Mouse (Mus musculus) CH12.LX (cell line): ENCODE measurements around the gene Tcp11l2. TPM values are rescaled to one million over a fixed set of nuclear protein-coding genes. Genes with fewer than 3 reads are reported as not detected.

Experiments used
- DNase-seq: peaks from one replicate; pipeline ENCODE4 v3.0.0-alpha.2; 2013; ENCODE audit errors: extremely low read depth
- H3K27ac ChIP-seq: 2 replicates; pipeline ENCODE4 v1.5.1; 2012; ENCODE audit warnings: low read depth, mild to moderate bottlenecking, control low read depth, moderate library complexity; ENCODE audit not compliant: insufficient read depth
- H3K27me3 ChIP-seq: replicated peaks from 2 replicates; pipeline ENCODE3; 2012; ENCODE audit warnings: inconsistent platforms
- H3K36me3 ChIP-seq, 2 experiments: replicated peaks in 1 of 2; 2 replicates each; pipeline versions ENCODE3 to v1.6.1; 2012; ENCODE audit warnings: inconsistent platforms in 1 of 2, low read length in 1 of 2, mild to moderate bottlenecking in 1 of 2, mixed read lengths in 1 of 2, moderate library complexity in 1 of 2; ENCODE audit not compliant: control insufficient read depth in 1 of 2, insufficient read depth in 1 of 2
- H3K4me1 ChIP-seq, 2 experiments: 2 replicates each; pipeline ENCODE4 v1.6.1; 2012; ENCODE audit warnings: inconsistent platforms in 1 of 2, moderate library complexity in 1 of 2; ENCODE audit not compliant: insufficient read depth in 2 of 2, control insufficient read depth in 1 of 2
- H3K4me2 ChIP-seq: 2 replicates; pipeline ENCODE4 v1.6.1; 2012; ENCODE audit warnings: low read depth, mild to moderate bottlenecking, control low read depth; ENCODE audit not compliant: poor library complexity, insufficient read depth, severe bottlenecking
- H3K4me3 ChIP-seq, 3 experiments: fragments of 150-350 bp in 1 of 3; sonication (generic) in 1 of 3; replicated peaks in 1 of 3; 2 replicates each; pipeline versions ENCODE3 to v1.5.1; 2011 to 2012; ENCODE audit warnings: low read depth in 2 of 3, low read length in 2 of 3, mild to moderate bottlenecking in 2 of 3, moderate library complexity in 2 of 3, control low read depth in 1 of 3, improper control_type of control experiment in 1 of 3, inconsistent platforms in 1 of 3, mixed read lengths in 1 of 3; ENCODE audit not compliant: poor library complexity in 1 of 3
- H3K79me2 ChIP-seq: replicated peaks from 2 replicates; pipeline ENCODE4 v1.6.1; 2012; ENCODE audit warnings: mild to moderate bottlenecking, moderate library complexity; ENCODE audit not compliant: control insufficient read depth, poor library complexity, insufficient read depth, severe bottlenecking; ENCODE audit errors: extremely low read depth
- H3K9ac ChIP-seq: 2 replicates; pipeline ENCODE4 v1.6.1; 2012; ENCODE audit warnings: low read depth, mild to moderate bottlenecking, control low read depth, moderate library complexity; ENCODE audit not compliant: insufficient read depth
- H3K9me3 ChIP-seq: replicated peaks from 2 replicates; pipeline ENCODE3; 2012; ENCODE audit warnings: low read length, inconsistent platforms, mixed read lengths
- BHLHE40 ChIP-seq: IDR thresholded peaks from 2 replicates; pipeline ENCODE4 v1.6.1; 2011; ENCODE audit warnings: mild to moderate bottlenecking, low read depth, low read length, improper control_type of control experiment
- CHD1 ChIP-seq: IDR thresholded peaks from 2 replicates; pipeline ENCODE4 v1.6.1; 2012; ENCODE audit warnings: low read depth, low read length, improper control_type of control experiment, inconsistent platforms
- CTCF ChIP-seq, 2 experiments: IDR thresholded peaks in 1 of 2; conservative IDR thresholded peaks in 1 of 2; 2 replicates each; pipeline ENCODE4 v1.5.1; 2011 to 2012; ENCODE audit warnings: low read depth in 2 of 2, low read length in 2 of 2, improper control_type of control experiment in 1 of 2, inconsistent platforms in 1 of 2, mild to moderate bottlenecking in 1 of 2, moderate library complexity in 1 of 2
- ETS1 ChIP-seq: conservative IDR thresholded peaks from 2 replicates; pipeline ENCODE4 v1.6.1; 2012; ENCODE audit warnings: low read depth, mild to moderate bottlenecking, inconsistent platforms, low read length, improper control_type of control experiment, moderate library complexity
- IRF4 ChIP-seq: IDR thresholded peaks from 2 replicates; pipeline ENCODE4 v1.6.1; 2014; ENCODE audit warnings: low read depth, mild to moderate bottlenecking, inconsistent platforms, low read length, improper control_type of control experiment
- JUN ChIP-seq: IDR thresholded peaks from 2 replicates; pipeline ENCODE4 v1.6.1; 2011; ENCODE audit warnings: low read depth, mild to moderate bottlenecking, low read length, improper control_type of control experiment, moderate library complexity; ENCODE audit not compliant: insufficient read depth
- JUND ChIP-seq: conservative IDR thresholded peaks from 2 replicates; pipeline ENCODE4 v1.6.1; 2011; ENCODE audit warnings: low read depth, low read length, improper control_type of control experiment
- KAT2A ChIP-seq: IDR thresholded peaks from 2 replicates; pipeline ENCODE4 v1.6.1; 2012; ENCODE audit warnings: low read length, improper control_type of control experiment, inconsistent platforms; ENCODE audit not compliant: insufficient replicate concordance
- MAFK ChIP-seq: IDR thresholded peaks from 2 replicates; pipeline ENCODE4 v1.6.1; 2011; ENCODE audit warnings: low read length, improper control_type of control experiment; ENCODE audit not compliant: insufficient replicate concordance
- MAZ ChIP-seq: IDR thresholded peaks from 2 replicates; pipeline ENCODE4 v1.6.1; 2012; ENCODE audit warnings: low read depth, mild to moderate bottlenecking, inconsistent platforms, low read length, improper control_type of control experiment, moderate library complexity
- MEF2A ChIP-seq: IDR thresholded peaks from 2 replicates; pipeline ENCODE4 v1.6.1; 2014; ENCODE audit warnings: low read depth, mild to moderate bottlenecking, inconsistent platforms, low read length, improper control_type of control experiment, borderline replicate concordance
- NELFE ChIP-seq: IDR thresholded peaks from 2 replicates; pipeline ENCODE4 v1.6.1; 2011; ENCODE audit warnings: low read depth, low read length, improper control_type of control experiment
- NRF1 ChIP-seq: IDR thresholded peaks from 2 replicates; pipeline ENCODE4 v1.6.1; 2014; ENCODE audit warnings: low read depth, mild to moderate bottlenecking, inconsistent platforms, low read length, improper control_type of control experiment, moderate library complexity
- RAD21 ChIP-seq: IDR thresholded peaks from 2 replicates; pipeline ENCODE4 v1.6.1; 2011; ENCODE audit warnings: low read depth, mild to moderate bottlenecking, low read length, improper control_type of control experiment, moderate library complexity
- USF1 ChIP-seq: IDR thresholded peaks from 2 replicates; pipeline ENCODE4 v1.6.1; 2014; ENCODE audit warnings: low read depth, mild to moderate bottlenecking, inconsistent platforms, low read length, improper control_type of control experiment
- ZNF384 ChIP-seq: IDR thresholded peaks from 2 replicates; pipeline ENCODE4 v1.6.1; 2012; ENCODE audit warnings: low read depth, low read length, improper control_type of control experiment, inconsistent platforms
- dilution Hi-C: fragments of 300-500 bp; cut with MboI; formaldehyde crosslinking; loops from 2 replicates; pipeline ENCODE4 v1.14.3; 2020; ENCODE audit warnings: low sequenced_read_pairs; ENCODE audit not compliant: extremely low pct_unique_long_range_greater_than_20kb, extremely low pct_ligation_motif_present
- in situ Hi-C: fragments of 300-500 bp; cut with MboI; formaldehyde crosslinking; loops from 3 replicates; pipeline ENCODE4 v1.14.3; 2019; ENCODE audit warnings: low sequenced_read_pairs, low pct_ligation_motif_present, low pct_unique_long_range_greater_than_20kb, mixed read lengths
- polyA plus RNA-seq: library from polyadenylated mRNA; unstranded; fragments of >175 nt; gene quantifications from 2 replicates; pipeline ENCODE4 v1.2.1, GENCODE M21; 2012; ENCODE audit warnings: low read depth; ENCODE audit not compliant: insufficient read length
- total RNA-seq, 2 experiments: library from RNA; depleted of rRNA; stranded (reverse); fragments of 300-350 nt in 1 of 2; fragments of >200 nt in 1 of 2; gene quantifications; 2 replicates each; pipeline ENCODE4 v1.2.3; 2012 to 2014

Gene Tcp11l2
- total and polyA plus RNA-seq, 3 experiments, result 2.6 to 6.0 (median 2.9) TPM

- DNase-seq, result no peak
- Histone ChIP-seq H3K4me2 (no peak overlapping the region), H3K4me3 (no peak overlapping the region), H3K79me2 (no peaks in the 10 kb centered on the region), H3K4me1 (no peaks in the 10 kb centered on the region), H3K27me3 (no peaks in the 10 kb centered on the region)
- dilution Hi-C loops, result no loop called here
- in situ Hi-C loops, result no loop called here
- TF ChIP-seq CTCF (conservative IDR thresholded peaks at IDR 0.05 in 1 of 2, IDR thresholded peaks at IDR 0.05 in 1 of 2; ENCODE audit: low read depth in 2 of 2, low read length in 2 of 2) (no peak), IRF4 (no peak), MEF2A (no peak), CHD1 (no peak), KAT2A (no peak), NRF1 (no peak), JUND (no peak), NELFE (no peak), ZNF384 (no peak), RAD21 (no peak), ETS1 (no peak), MAZ (no peak), BHLHE40 (no peak), USF1 (no peak), JUN (no peak), MAFK (no peak)
- TF ChIP-seq, all 38 proteins: peak for 0
- no peak overlapping the region for H3K27ac ChIP-seq
- no peaks in the 10 kb centered on the region for H3K9me3 ChIP-seq
- H3K9ac ChIP-seq, result no peak overlapping the region
- peaks cover 6 to 74% of the 10 kb centered on the region in 2 experiments for H3K36me3 ChIP-seq
Observed at GRCm38 (mm10) chr10:84662138-84662537, 85.7 kb downstream of the Tcp11l2 start.

Other genes with a start within 250 kb of the Tcp11l2 start
- 1.2 TPM in 2 replicates for gene Nuak1, start 136.0 kb upstream of the Tcp11l2 start, total RNA-seq (2012; rRNA removed)
- 1.4 and 1.6 TPM in 2 replicates for gene Nuak1, start 136.0 kb upstream of the Tcp11l2 start, total RNA-seq (2014; rRNA removed)
- 3.2 and 3.4 TPM in 2 replicates for gene Nuak1, start 136.0 kb upstream of the Tcp11l2 start, polyA plus RNA-seq
- 35.0 and 40.6 TPM in 2 replicates for gene Ckap4, start 42.6 kb upstream of the Tcp11l2 start, total RNA-seq (2012; rRNA removed)
- 24.4 and 25.2 TPM in 2 replicates for gene Ckap4, start 42.6 kb upstream of the Tcp11l2 start, total RNA-seq (2014; rRNA removed)
- 66.6 and 71.2 TPM in 2 replicates for gene Ckap4, start 42.6 kb upstream of the Tcp11l2 start, polyA plus RNA-seq
- gene Polr3b, start 45.7 kb downstream of the Tcp11l2 start, total RNA-seq (2012; rRNA removed), result 13.0 and 14.1 TPM in 2 replicates
- gene Polr3b, start 45.7 kb downstream of the Tcp11l2 start, total RNA-seq (2014; rRNA removed), result 15.5 and 16.3 TPM in 2 replicates
- gene Polr3b, start 45.7 kb downstream of the Tcp11l2 start, polyA plus RNA-seq, result 20.8 and 26.5 TPM in 2 replicates
- 0.04 TPM in 1 of 2 replicates, not detected in the other for gene Rfx4, start 179.4 kb downstream of the Tcp11l2 start, total RNA-seq (2012; rRNA removed)
- not detected in 2 replicates for gene Rfx4, start 179.4 kb downstream of the Tcp11l2 start, total RNA-seq (2014; rRNA removed)
- 0.07 TPM in 1 of 2 replicates, not detected in the other for gene Rfx4, start 179.4 kb downstream of the Tcp11l2 start, polyA plus RNA-seq